Mouse (Mus musculus) midbrain, embryonic 14.5 days (tissue): ENCODE results near the gene Gatad2b. TPM values are rescaled to one million over a fixed set of nuclear protein-coding genes. Genes with fewer than 3 reads are reported as not detected.
"Not testable (repeated sequence)": the region's sequence is repeated elsewhere in the genome, so short reads cannot be mapped to it uniquely, and the experiment has no call there.

Source experiments
- ATAC-seq: fragments of 200-750 bp; cut with Nextera tagmentation; 2 replicates; pipeline ENCODE4 v1.8.0; 2017; ENCODE audit warnings: moderate number of reproducible peaks, moderate library complexity; ENCODE audit not compliant: low FRiP score, low TSS enrichment
- DNase-seq: peaks from one replicate; pipeline ENCODE4 v3.0.0-alpha.2; 2015
- H3K27ac ChIP-seq: fragments of 300-500 bp; sonication (generic); replicated peaks from 2 replicates; pipeline ENCODE4 v1.5.1; 2014; ENCODE audit warnings: mild to moderate bottlenecking, low read depth, low read length, moderate library complexity
- H3K27me3 ChIP-seq: fragments of 300-500 bp; sonication (generic); 2 replicates; pipeline ENCODE4 v1.6.1; 2014; ENCODE audit warnings: low read length, control low read depth, mixed read lengths; ENCODE audit not compliant: control insufficient read depth, insufficient read depth
- H3K36me3 ChIP-seq: fragments of 300-500 bp; sonication (generic); 2 replicates; pipeline ENCODE4 v1.6.1; 2014; ENCODE audit warnings: low read length, control low read depth; ENCODE audit not compliant: control insufficient read depth, insufficient read depth
- H3K4me1 ChIP-seq: fragments of 300-500 bp; sonication (generic); 2 replicates; pipeline ENCODE4 v1.6.1; 2014; ENCODE audit warnings: mild to moderate bottlenecking, antibody characterized with exemption, low read length, control low read depth; ENCODE audit not compliant: control insufficient read depth, insufficient read depth
- H3K4me2 ChIP-seq: fragments of 300-500 bp; sonication (generic); 2 replicates; pipeline ENCODE4 v1.6.1; 2014; ENCODE audit warnings: mild to moderate bottlenecking, low read length, moderate library complexity
- H3K4me3 ChIP-seq: fragments of 300-500 bp; sonication (generic); replicated peaks from 2 replicates; pipeline ENCODE4 v1.5.1; 2014; ENCODE audit warnings: low read depth, low read length
- H3K9ac ChIP-seq: fragments of 300-500 bp; sonication (generic); replicated peaks from 2 replicates; pipeline ENCODE4 v1.6.1; 2014; ENCODE audit warnings: mild to moderate bottlenecking, low read length, moderate library complexity
- H3K9me3 ChIP-seq: fragments of 300-500 bp; sonication (generic); 2 replicates; pipeline ENCODE4 v1.6.1; 2016; ENCODE audit warnings: low read length, control low read depth, mixed read lengths; ENCODE audit not compliant: control insufficient read depth
- WGBS: fragments of 180-500 bp; shearing (Covaris S2); extraction: QIAGEN DNeasy Blood & Tissue Kit; methylation state at CpG from one replicate; pipeline ENCODE4 v1.1.7; 2014; 5-methylcytosine and 5-hydroxymethylcytosine counted together
- polyA plus RNA-seq: library from polyadenylated mRNA; unstranded; fragments of >200 nt; fragmentation: Nextera tagmentation; extraction: Ambion mirVana; gene quantifications from 2 replicates; pipeline ENCODE4 v1.2.1, GENCODE M21; 2014

Gatad2b gene
- polyA plus RNA-seq, 1 experiment from 2014 or later, result 16.0 TPM

DNA sequence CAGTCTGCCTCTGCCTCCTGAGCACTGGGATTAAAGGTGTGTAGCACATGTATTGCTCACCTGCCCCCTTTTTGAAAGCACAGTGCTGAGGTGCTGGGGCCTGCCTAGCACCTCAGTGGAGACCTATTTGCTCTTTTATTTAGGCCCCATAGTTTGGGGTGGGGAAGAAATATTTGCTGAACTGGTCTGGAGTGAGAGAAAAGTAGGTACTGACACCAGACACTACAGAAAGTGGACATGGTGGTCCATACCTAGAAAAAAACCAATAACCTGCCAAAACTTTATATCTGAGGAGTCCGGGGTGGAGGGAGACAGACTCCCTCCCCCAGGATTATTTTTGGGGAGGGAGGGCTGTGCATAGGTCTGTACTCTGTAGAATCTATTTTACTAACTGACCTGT, 39.8 kb upstream of the Gatad2b start:
- Histone ChIP-seq H3K4me1 (peaks cover 16% of the 10 kb centered on the region), H3K36me3 (peaks cover 25% of the 10 kb centered on the region), H3K4me3 (peak overlapping the region; percentile 92), H3K4me2 (peak overlapping the region; percentile 64; the same call in 1 of the 2 replicates)
- not testable (repeated sequence) for ATAC-seq, H3K27ac ChIP-seq, H3K9ac ChIP-seq, H3K27me3 ChIP-seq, H3K9me3 ChIP-seq, DNase-seq
- 82% methylated on average over 1 of the region's 1 CpGs for WGBS

DNA sequence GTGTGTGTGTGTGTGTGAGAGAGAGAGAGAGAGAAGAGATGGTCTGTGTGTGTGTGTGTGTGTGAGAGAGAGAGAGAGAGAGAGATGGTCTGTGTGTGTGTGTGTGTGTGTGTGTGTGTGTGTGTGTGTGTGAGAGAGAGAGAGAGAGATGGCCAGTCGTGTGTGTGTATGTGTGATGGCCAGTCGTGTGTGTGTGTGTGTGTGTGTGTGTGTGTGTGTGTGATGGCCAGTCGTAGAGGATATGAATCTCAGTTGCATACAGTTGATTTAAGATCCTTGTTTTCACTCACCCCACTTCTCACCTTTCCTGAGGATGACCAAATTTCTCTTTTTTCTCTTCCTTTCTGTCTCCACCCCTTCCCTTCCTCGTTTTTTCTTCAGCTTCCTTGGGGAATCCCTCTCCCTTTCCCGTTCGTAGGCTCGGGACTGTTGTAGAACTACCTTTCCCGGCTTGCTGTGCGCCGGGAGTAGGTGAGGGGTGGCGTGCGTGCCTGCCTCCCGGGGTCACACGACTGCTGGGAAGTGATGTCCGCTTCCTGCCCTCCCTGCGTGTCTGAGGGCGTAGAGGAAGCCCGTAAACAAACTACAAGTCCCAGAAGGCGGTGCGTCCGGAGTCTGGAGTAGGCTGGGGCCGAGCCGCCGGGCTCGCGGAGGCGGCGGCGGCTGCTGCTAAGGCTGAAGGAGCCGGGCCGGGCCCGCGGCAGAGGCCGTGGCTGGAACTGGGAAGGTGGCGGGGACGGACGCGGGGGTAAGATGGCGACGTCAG, 39.1 kb upstream of the Gatad2b start, which contains the start of gene Crtc2:
Gene Crtc2, plus strand, starts transcription at position 511 of the 766 bp plus-strand sequence.
- under 1% methylated on average over 40 of the region's 40 CpGs for WGBS
- Histone ChIP-seq H3K9ac (peak within 1 kb of the TSS; percentile 90), H3K4me2 (peak within 1 kb of the TSS; percentile 64), H3K4me1 (peaks cover 12% of the 10 kb centered on the region), H3K4me3 (peak within 1 kb of the TSS; percentile 92), H3K36me3 (peaks cover 31% of the 10 kb centered on the region), H3K27ac (peak within 1 kb of the TSS; percentile 86), H3K27me3 (no peaks in the 10 kb centered on the region), H3K9me3 (no peaks in the 10 kb centered on the region)
- peak; percentile 96 for ATAC-seq
- DNase-seq, result peak; percentile 98

DNA sequence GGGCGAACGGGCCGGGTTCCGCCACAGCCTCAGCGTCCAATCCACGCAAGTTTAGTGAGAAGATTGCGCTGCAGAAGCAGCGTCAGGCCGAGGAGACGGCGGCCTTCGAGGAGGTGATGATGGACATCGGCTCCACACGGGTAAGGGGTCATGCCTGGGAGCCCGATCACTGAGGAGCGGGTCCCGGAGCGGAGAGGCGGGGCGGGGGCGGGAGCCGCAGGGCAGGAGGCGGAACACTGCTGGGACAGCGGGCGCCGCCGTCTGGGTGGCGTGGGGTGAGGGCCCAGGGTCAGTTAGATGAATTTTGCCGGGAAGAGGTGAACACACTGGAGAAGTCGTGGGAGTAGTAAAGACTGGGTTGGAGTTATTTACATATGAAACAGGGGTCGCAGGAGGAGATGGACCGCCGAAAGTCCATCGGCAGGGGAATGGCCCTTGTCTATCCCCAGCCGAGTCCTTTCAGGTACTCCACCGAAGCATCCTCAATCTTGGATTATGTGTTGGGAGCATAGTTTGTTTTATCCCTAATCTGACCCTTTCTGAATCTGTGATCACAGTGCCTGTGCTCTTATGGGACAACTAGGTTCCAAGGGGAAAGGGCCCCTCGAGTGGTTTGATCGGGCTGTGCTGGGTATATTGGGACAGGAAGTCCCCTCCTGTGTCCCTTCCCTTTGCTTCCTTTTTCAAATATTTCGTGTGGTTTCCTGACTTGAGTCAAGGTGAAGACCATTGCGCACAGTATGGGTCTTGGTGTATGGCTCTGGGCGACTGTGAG, 38.4 kb upstream of the Gatad2b start:
- DNase-seq, result no peak
- peak overlapping the region; percentile 86 for H3K27ac ChIP-seq
- no peaks in the 10 kb centered on the region for H3K27me3 ChIP-seq
- peaks cover 8% of the 10 kb centered on the region for H3K4me1 ChIP-seq
- WGBS, result under 1% methylated on average over 41 of the region's 41 CpGs
- peak overlapping the region; percentile 90 for H3K9ac ChIP-seq
- H3K36me3 ChIP-seq, result peaks cover 39% of the 10 kb centered on the region
- peak; percentile 71 for ATAC-seq
- peak overlapping the region; percentile 64 for H3K4me2 ChIP-seq
- peak overlapping the region; percentile 92 for H3K4me3 ChIP-seq
- no peaks in the 10 kb centered on the region for H3K9me3 ChIP-seq

DNA sequence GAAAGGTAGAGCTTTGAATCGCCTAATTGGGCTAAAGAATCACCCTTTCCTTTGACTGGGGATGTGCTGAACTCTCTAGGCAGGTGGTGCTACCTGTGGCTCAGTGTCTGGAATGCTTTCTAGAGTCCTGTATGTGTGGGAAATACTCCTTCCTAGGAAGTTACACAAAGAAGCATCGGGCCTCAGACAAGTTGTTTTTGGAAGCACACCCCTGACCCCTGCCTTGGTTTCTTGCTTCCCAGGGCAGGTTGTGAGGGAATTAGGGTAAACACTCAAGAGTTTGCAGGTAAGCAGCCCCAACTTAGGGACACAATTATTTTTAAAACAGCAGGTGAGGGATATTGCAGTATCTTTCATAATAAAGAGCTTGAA, 37.8 kb upstream of the Gatad2b start:
- Histone ChIP-seq H3K4me3 (peak overlapping the region; percentile 92), H3K4me1 (peaks cover 8% of the 10 kb centered on the region), H3K4me2 (peak overlapping the region; percentile 64), H3K27ac (no peak overlapping the region), H3K27me3 (no peaks in the 10 kb centered on the region), H3K9ac (peak overlapping the region; percentile 90), H3K9me3 (no peaks in the 10 kb centered on the region), H3K36me3 (peaks cover 45% of the 10 kb centered on the region)
- DNase-seq (no peak), ATAC-seq (no peak)
- WGBS, result 29% methylated on average over 2 of the region's 2 CpGs

DNA sequence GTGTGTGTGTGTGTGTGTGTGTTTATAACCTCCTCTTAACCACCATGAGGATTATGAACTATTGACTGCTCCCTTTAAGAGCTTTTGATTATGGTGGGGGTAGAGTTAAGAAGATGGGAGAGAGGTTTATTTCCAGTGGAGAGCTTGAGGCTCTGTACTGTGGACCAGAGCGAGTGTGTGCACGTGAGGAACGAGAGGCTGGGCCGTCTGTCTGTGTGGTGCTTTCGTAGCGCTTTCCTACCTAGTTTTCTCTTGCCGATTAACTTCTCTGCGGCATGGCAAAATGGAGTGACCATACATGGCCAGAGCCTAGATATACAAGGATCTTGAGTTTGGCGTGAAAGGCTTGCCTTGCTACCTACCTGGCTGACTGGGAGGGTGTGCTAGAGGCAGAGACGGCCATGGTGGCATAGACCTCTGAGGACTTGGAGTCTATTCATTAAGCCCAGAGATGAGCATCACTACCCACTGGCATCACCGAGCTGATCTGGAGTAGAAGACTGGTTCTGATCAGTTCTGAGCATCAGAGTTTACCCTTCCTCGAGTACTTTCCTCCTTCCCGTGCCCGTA, 37.1 kb upstream of the Gatad2b start:
- 95% methylated on average over 14 of the region's 14 CpGs for WGBS
- no peak overlapping the region for H3K9ac ChIP-seq
- no peak overlapping the region; the same call in none of the 2 replicates for H3K4me3 ChIP-seq
- H3K4me1 ChIP-seq, result peaks cover 8% of the 10 kb centered on the region
- ATAC-seq, result no peak
- no peaks in the 10 kb centered on the region for H3K9me3 ChIP-seq
- no peak overlapping the region for H3K27ac ChIP-seq
- DNase-seq, result no peak
- peaks cover 48% of the 10 kb centered on the region for H3K36me3 ChIP-seq
- H3K27me3 ChIP-seq, result no peaks in the 10 kb centered on the region
- peak overlapping the region; percentile 64 for H3K4me2 ChIP-seq

DNA sequence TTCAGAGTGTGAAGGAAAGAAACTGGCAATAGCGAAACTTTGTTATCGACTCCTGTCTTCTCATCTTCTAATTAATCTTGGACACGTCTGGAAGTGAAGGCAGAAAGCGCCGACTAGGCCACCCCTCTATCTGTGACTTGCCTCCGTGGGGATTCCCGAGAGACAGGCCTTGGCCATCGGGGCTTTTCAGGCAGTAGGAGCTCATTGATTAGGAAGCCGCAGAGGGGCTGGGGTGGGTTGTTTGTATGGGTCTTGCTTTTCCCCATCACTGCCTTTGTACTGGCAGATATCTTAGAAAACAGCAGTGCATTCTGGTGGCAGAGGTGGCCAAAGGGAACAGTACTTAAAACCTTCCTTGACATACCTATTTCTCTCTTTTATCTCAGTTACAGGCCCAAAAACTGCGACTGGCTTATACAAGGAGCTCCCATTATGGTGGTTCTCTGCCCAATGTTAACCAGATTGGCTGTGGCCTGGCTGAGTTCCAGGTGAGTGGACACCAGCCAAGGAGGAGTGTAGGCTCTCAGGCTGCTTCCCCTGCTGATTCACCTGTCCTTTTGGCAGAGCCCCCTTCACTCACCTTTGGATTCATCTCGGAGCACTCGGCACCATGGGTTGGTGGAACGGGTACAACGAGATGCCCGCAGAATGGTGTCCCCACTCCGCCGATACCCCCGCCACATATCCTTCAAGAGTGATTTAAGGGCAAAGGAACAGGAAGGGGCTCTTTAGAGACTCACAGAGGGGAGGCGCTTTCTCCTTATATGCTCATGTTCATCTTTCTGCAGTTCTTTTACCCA, 36.0 kb upstream of the Gatad2b start:
- 93% methylated on average over 19 of the region's 19 CpGs for WGBS
- peaks cover 52% of the 10 kb centered on the region for H3K36me3 ChIP-seq

DNA sequence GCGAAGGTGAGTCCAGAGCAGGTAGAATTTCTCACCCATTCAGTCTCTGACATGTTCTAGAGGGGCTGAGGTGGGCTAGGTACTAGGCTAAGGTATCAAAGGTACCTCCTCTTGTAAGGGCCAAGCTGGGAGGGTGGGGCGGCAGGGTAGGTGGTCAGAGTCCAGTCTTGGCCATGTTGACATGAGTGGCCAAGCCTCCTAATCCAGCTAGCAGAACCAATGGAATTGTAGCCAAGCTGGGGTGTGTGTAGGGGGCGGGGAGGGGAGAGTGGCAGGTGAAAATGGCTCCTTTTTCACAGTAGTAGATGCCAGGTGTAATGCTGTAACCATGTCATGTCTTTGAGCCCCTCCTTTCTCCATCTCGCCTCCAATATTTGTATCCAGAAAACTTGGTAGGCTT, 34.5 kb upstream of the Gatad2b start:
- no peaks in the 10 kb centered on the region for H3K27me3 ChIP-seq
- no peak for ATAC-seq
- peaks cover 8% of the 10 kb centered on the region for H3K4me1 ChIP-seq
- WGBS, result 93% methylated on average over 4 of the region's 4 CpGs
- DNase-seq, result no peak
- no peak overlapping the region for H3K9ac ChIP-seq
- no peak overlapping the region for H3K27ac ChIP-seq
- no peak overlapping the region for H3K4me3 ChIP-seq
- no peak overlapping the region for H3K4me2 ChIP-seq
- H3K36me3 ChIP-seq, result peaks cover 68% of the 10 kb centered on the region
- H3K9me3 ChIP-seq, result no peaks in the 10 kb centered on the region

More for the DNA sequence above, 36.0 kb upstream of the Gatad2b start:
- Histone ChIP-seq H3K9me3 (no peaks in the 10 kb centered on the region), H3K4me3 (no peak overlapping the region), H3K4me1 (peaks cover 8% of the 10 kb centered on the region), H3K27me3 (no peaks in the 10 kb centered on the region), H3K9ac (no peak overlapping the region), H3K27ac (no peak overlapping the region), H3K4me2 (no peak overlapping the region)
- ATAC-seq (no peak), DNase-seq (no peak)

DNA sequence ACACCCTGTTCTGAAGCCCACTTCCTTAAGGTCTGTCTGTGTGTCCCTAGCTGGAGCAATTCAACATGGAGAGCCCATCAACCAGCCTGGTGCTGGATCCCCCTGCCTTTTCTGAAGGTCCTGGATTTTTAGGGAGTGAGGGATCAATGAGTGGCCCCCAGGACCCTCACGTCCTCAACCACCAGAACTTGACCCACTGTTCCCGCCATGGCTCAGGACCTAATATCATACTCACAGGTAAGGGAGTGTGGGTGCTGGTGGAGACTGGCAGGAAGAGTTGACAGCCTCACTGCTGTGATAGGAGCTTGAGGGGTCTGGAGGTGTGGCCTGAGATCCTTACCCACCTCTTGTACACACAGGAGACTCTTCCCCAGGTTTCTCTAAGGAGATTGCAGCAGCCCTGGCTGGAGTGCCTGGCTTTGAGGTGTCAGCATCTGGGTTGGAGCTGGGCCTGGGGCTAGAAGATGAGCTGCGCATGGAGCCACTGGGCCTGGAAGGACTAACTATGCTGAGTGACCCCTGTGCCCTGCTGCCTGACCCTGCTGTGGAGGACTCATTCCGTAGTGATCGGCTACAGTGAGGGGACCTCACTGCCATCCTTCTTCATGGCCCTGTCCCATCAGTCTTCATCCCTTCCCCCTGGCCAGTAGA, 29.7 kb upstream of the Gatad2b start:
- 96% methylated on average over 5 of the region's 5 CpGs for WGBS
- DNase-seq (no peak), ATAC-seq (no peak)
- Histone ChIP-seq H3K27me3 (no peaks in the 10 kb centered on the region), H3K9ac (no peak overlapping the region), H3K4me2 (no peak overlapping the region), H3K4me3 (no peak overlapping the region), H3K27ac (no peak overlapping the region), H3K9me3 (no peaks in the 10 kb centered on the region), H3K36me3 (peaks cover 58% of the 10 kb centered on the region), H3K4me1 (peaks cover 9% of the 10 kb centered on the region)
